Mouse (Mus musculus) limb, embryonic 13.5 days (tissue): Measurements from ENCODE around the gene Olfr1109. TPM values are rescaled to one million over a fixed set of nuclear protein-coding genes. Genes with fewer than 3 reads are reported as not detected.

Experiments used
- ATAC-seq: fragments of 200-750 bp; cut with Nextera tagmentation; 2 replicates; pipeline ENCODE4 v1.8.0; 2017; ENCODE audit warnings: low read depth, moderate number of reproducible peaks, moderate TSS enrichment; ENCODE audit not compliant: low FRiP score
- H3K27ac ChIP-seq: fragments of 300-500 bp; sonication (generic); 2 replicates; pipeline ENCODE4 v1.5.1; 2015; ENCODE audit warnings: inconsistent platforms, mild to moderate bottlenecking, moderate library complexity
- H3K27me3 ChIP-seq: fragments of 300-500 bp; sonication (generic); 2 replicates; pipeline ENCODE4 v1.6.1; 2015; ENCODE audit warnings: mild to moderate bottlenecking, inconsistent platforms
- H3K36me3 ChIP-seq: fragments of 300-500 bp; sonication (generic); 2 replicates; pipeline ENCODE4 v1.6.1; 2015; ENCODE audit warnings: inconsistent platforms, mild to moderate bottlenecking, moderate library complexity
- H3K4me1 ChIP-seq: fragments of 300-500 bp; sonication (generic); 2 replicates; pipeline ENCODE4 v1.6.1; 2015; ENCODE audit warnings: inconsistent platforms
- H3K4me2 ChIP-seq: fragments of 300-500 bp; sonication (generic); replicated peaks from 2 replicates; pipeline ENCODE4 v1.6.1; 2015; ENCODE audit warnings: inconsistent platforms, mild to moderate bottlenecking, moderate library complexity
- H3K4me3 ChIP-seq: fragments of 300-500 bp; sonication (generic); 2 replicates; pipeline ENCODE4 v1.5.1; 2015; ENCODE audit warnings: moderate library complexity, mild to moderate bottlenecking, inconsistent platforms
- H3K9ac ChIP-seq: fragments of 300-500 bp; sonication (generic); 2 replicates; pipeline ENCODE4 v1.6.1; 2015; ENCODE audit warnings: mild to moderate bottlenecking, inconsistent platforms
- H3K9me3 ChIP-seq: fragments of 300-500 bp; sonication (generic); 2 replicates; pipeline ENCODE4 v1.6.1; 2016; ENCODE audit warnings: inconsistent platforms
- WGBS: fragments of 180-500 bp; shearing (Covaris S2); methylation state at CpG from one replicate; pipeline ENCODE4 v1.1.7; 2015; 5-methylcytosine and 5-hydroxymethylcytosine counted together
- polyA plus RNA-seq: library from polyadenylated mRNA; unstranded; fragments of >200 nt; fragmentation: Nextera tagmentation; extraction: Ambion mirVana; gene quantifications from 2 replicates; pipeline ENCODE4 v1.2.1, GENCODE M21; 2015

Gene Olfr1109
- not detected in 2 replicates for polyA plus RNA-seq

DNA sequence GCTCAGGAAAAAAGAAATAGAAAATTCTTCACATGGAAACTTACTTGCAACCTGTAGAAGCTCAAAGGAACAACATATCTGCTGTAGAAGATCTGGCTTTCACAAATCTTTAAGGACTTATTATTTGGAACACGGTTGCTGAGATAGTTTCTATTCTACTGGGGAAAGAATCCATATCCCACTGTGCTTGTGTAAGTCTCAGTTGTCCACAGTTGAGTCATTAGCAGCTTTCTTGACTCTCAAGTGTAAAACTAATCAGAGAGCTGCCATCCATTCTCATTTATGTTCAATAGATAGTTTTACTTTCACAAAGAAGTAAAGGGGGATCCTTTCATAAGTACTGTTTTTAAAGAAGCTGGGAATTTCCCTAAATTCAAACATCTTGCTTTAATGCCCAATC, at the start of gene Olfr1109:
Gene Olfr1109, minus strand, starts transcription at position 101 of the 400 bp plus-strand sequence.
- 67% methylated on average over 1 of the region's 1 CpGs for WGBS
- ATAC-seq: no peak
- H3K4me1 ChIP-seq: no peaks in the 10 kb centered on the region
- H3K9ac ChIP-seq: no peak within 1 kb of the TSS
- no peak within 1 kb of the TSS for H3K4me2 ChIP-seq
- H3K27me3 ChIP-seq: no peaks in the 10 kb centered on the region
- H3K27ac ChIP-seq: no peak within 1 kb of the TSS
- H3K9me3 ChIP-seq: no peaks in the 10 kb centered on the region
- no peaks in the 10 kb centered on the region for H3K36me3 ChIP-seq
- H3K4me3 ChIP-seq: no peak within 1 kb of the TSS

DNA sequence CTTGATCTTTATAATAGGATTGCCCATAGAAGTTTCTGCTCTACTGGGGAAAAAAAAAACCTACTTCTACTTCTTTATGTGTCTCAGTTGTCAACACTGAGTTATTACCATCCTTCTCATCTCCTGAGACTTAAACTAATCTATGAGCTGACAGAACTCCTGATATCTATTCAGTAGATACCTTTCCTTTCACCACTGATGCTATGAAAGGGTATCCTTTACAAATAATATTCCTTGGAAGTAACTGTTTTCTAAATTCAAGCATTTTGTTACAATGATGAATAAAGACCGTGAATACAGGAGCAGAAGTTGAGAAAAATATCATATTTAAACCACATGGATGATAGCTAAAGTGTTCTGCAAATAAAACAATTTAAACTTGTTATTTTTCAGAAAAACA, 44.4 kb upstream of the Olfr1109 start, which contains the start of gene Olfr1110:
Gene Olfr1110, minus strand, starts transcription at position 101 of the 400 bp plus-strand sequence.
- ATAC-seq: no peak
- no peak within 1 kb of the TSS for H3K9ac ChIP-seq
- H3K4me1 ChIP-seq: no peaks in the 10 kb centered on the region
- H3K4me3 ChIP-seq: no peak within 1 kb of the TSS
- no peaks in the 10 kb centered on the region for H3K27me3 ChIP-seq
- H3K9me3 ChIP-seq: no peaks in the 10 kb centered on the region
- H3K27ac ChIP-seq: no peak within 1 kb of the TSS
- H3K36me3 ChIP-seq: no peaks in the 10 kb centered on the region
- no peak within 1 kb of the TSS for H3K4me2 ChIP-seq
- 81% methylated on average over 1 of the region's 1 CpGs for WGBS

DNA sequence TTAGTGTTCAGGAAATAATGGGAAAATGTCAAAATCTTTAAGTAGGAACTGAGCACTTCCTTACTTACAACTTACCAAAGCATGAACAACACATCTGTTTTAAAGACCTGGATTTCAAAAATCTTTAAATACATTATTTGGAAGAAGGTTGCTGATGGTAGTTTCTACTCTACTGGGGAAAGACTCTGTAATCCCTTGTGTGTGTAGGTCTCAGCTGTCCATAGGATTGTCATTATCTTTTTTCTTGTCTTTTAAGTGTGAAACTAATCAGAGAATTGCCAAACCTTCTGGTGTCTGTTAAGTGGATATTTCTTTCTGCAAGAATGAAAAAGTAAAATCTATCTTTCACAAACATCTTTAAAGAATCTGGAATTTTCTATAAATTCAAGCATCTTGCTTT, 18.7 kb upstream of the Olfr1109 start, which contains the start of gene Olfr259:
Gene Olfr259, minus strand, starts transcription at position 101 of the 400 bp plus-strand sequence.
- H3K4me3 ChIP-seq: no peak within 1 kb of the TSS
- no peak within 1 kb of the TSS for H3K27ac ChIP-seq
- H3K9ac ChIP-seq: no peak within 1 kb of the TSS
- H3K9me3 ChIP-seq: no peaks in the 10 kb centered on the region
- H3K4me2 ChIP-seq: no peak within 1 kb of the TSS
- no peaks in the 10 kb centered on the region for H3K4me1 ChIP-seq
- ATAC-seq: no peak
- H3K27me3 ChIP-seq: no peaks in the 10 kb centered on the region
- no peaks in the 10 kb centered on the region for H3K36me3 ChIP-seq

DNA sequence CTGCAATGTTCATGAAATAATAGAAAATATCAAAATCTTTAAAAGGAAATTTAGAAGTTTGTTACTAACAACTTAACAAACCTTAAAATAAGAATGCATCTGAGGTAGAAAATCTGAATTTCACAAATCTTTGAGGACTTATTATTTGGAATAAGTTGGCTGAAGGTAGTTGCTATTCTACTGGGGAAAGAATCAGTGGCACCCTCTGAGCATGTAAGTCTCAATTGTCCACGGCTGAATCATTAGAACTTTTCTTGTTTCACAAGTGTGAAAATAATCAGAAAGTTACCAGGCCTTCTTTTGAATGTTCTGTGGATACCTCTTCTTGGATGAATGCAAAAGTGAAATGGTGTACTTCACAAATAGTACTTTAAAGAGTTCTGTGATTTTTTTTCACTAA, 20.1 kb downstream of the Olfr1109 start, which contains the start of gene Olfr1107:
Gene Olfr1107, minus strand, starts transcription at position 101 of the 400 bp plus-strand sequence.
- Histone ChIP-seq H3K9ac (no peak within 1 kb of the TSS), H3K36me3 (no peaks in the 10 kb centered on the region), H3K27ac (no peak within 1 kb of the TSS), H3K9me3 (no peaks in the 10 kb centered on the region), H3K27me3 (no peaks in the 10 kb centered on the region), H3K4me2 (no peak within 1 kb of the TSS), H3K4me1 (no peaks in the 10 kb centered on the region), H3K4me3 (no peak within 1 kb of the TSS)
- ATAC-seq: no peak
- 83% methylated on average over 1 of the region's 1 CpGs for WGBS

DNA sequence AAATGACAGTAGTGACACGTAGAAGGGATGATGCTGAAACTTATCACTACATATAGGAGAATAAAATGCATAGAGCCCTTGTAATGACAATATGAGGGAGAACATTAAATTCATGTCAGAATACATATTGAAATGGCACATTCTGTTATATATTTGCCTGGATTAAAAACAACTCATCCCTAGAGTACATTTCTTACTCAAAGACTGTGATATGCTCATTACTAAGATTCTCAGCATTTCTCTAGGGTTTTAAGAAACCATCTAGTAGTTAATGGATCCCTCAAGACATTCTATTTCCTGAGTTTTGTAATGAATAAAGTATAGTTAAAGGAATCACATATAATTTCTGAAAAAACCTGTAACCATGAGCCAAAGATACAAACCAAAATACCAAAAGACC, 43.6 kb downstream of the Olfr1109 start, which contains the start of gene Olfr1106:
Gene Olfr1106, minus strand, starts transcription at position 101 of the 400 bp plus-strand sequence.
- ATAC-seq: no peak
- Histone ChIP-seq H3K9me3 (no peaks in the 10 kb centered on the region), H3K4me1 (no peaks in the 10 kb centered on the region), H3K4me2 (no peak within 1 kb of the TSS), H3K4me3 (no peak within 1 kb of the TSS), H3K27ac (no peak within 1 kb of the TSS), H3K27me3 (no peaks in the 10 kb centered on the region), H3K36me3 (no peaks in the 10 kb centered on the region), H3K9ac (no peak within 1 kb of the TSS)
- WGBS: 73% methylated on average over 1 of the region's 1 CpGs

Other genes starting within 250 kb of the Olfr1109 start
- not detected in 2 replicates for gene Olfr1095, start 244.3 kb downstream of the Olfr1109 start, polyA plus RNA-seq
- not detected in 2 replicates for gene Gm13723, start 221.2 kb downstream of the Olfr1109 start, polyA plus RNA-seq
- not detected in 2 replicates for gene Olfr1097, start 203.8 kb downstream of the Olfr1109 start, polyA plus RNA-seq
- not detected in 2 replicates for gene Olfr1098, start 171.5 kb downstream of the Olfr1109 start, polyA plus RNA-seq
- not detected in 2 replicates for gene Olfr1099, start 135.3 kb downstream of the Olfr1109 start, polyA plus RNA-seq
- not detected in 2 replicates for gene Olfr1100, start 116.1 kb downstream of the Olfr1109 start, polyA plus RNA-seq
- not detected in 2 replicates for gene Olfr1101, start 104.8 kb downstream of the Olfr1109 start, polyA plus RNA-seq
- gene Olfr1102, start 97.6 kb downstream of the Olfr1109 start, polyA plus RNA-seq: not detected in 2 replicates
- gene Olfr1104, start 68.9 kb downstream of the Olfr1109 start, polyA plus RNA-seq: not detected in 2 replicates
- gene Olfr1105, start 59.5 kb downstream of the Olfr1109 start, polyA plus RNA-seq: not detected in 2 replicates
- gene Olfr1106, start 43.7 kb downstream of the Olfr1109 start, polyA plus RNA-seq: not detected in 2 replicates
- gene Olfr1107, start 20.2 kb downstream of the Olfr1109 start, polyA plus RNA-seq: not detected in 2 replicates
- gene Olfr259, start 18.6 kb upstream of the Olfr1109 start, polyA plus RNA-seq: not detected in 2 replicates
- not detected in 2 replicates for gene Olfr1110, start 44.3 kb upstream of the Olfr1109 start, polyA plus RNA-seq
- not detected in 2 replicates for gene Olfr1111, start 56.6 kb upstream of the Olfr1109 start, polyA plus RNA-seq
- gene Olfr1112, start 91.8 kb upstream of the Olfr1109 start, polyA plus RNA-seq: not detected in 2 replicates
- gene Olfr1113, start 113.0 kb upstream of the Olfr1109 start, polyA plus RNA-seq: not detected in 2 replicates
- gene Olfr1115, start 152.0 kb upstream of the Olfr1109 start, polyA plus RNA-seq: not detected in 2 replicates
- not detected in 2 replicates for gene Olfr1116, start 171.5 kb upstream of the Olfr1109 start, polyA plus RNA-seq
- not detected in 2 replicates for gene Olfr1118, start 211.6 kb upstream of the Olfr1109 start, polyA plus RNA-seq